Mouse (Mus musculus) gastrocnemius, adult 2 months (tissue): ENCODE results near the gene Scd4. TPM values are rescaled to one million over a fixed set of nuclear protein-coding genes. Genes with fewer than 3 reads are reported as not detected.

Experiments
- DNase-seq: peaks from one replicate; pipeline ENCODE4 v3.0.0; 2022
- H3K27ac ChIP-seq: fragments of 200-600 bp; 2 replicates; pipeline ENCODE4 v1.8.1; 2022; ENCODE audit warnings: mild to moderate bottlenecking
- H3K4me3 ChIP-seq: fragments of 200-600 bp; 2 replicates; pipeline ENCODE4 v1.8.1; 2022; ENCODE audit warnings: mild to moderate bottlenecking, moderate library complexity
- CTCF ChIP-seq: fragments of 200-600 bp; IDR thresholded peaks from 2 replicates; pipeline ENCODE4 v1.8.1; 2022; ENCODE audit warnings: antibody characterized with exemption, mild to moderate bottlenecking, moderate library complexity
- intact Hi-C: fragments of 180-260 bp; cut with DNase I; formaldehyde crosslinking; loops from one replicate; pipeline ENCODE4 v1.15.1; 2025
- total RNA-seq, 2 experiments: library from RNA; stranded (reverse); gene quantifications; 2 replicates each; pipeline ENCODE4 v1.2.3; 2021

The Scd4 gene
- total RNA-seq, 2 experiments from 2014 or later = 0.13 TPM; not detected in 1

DNA sequence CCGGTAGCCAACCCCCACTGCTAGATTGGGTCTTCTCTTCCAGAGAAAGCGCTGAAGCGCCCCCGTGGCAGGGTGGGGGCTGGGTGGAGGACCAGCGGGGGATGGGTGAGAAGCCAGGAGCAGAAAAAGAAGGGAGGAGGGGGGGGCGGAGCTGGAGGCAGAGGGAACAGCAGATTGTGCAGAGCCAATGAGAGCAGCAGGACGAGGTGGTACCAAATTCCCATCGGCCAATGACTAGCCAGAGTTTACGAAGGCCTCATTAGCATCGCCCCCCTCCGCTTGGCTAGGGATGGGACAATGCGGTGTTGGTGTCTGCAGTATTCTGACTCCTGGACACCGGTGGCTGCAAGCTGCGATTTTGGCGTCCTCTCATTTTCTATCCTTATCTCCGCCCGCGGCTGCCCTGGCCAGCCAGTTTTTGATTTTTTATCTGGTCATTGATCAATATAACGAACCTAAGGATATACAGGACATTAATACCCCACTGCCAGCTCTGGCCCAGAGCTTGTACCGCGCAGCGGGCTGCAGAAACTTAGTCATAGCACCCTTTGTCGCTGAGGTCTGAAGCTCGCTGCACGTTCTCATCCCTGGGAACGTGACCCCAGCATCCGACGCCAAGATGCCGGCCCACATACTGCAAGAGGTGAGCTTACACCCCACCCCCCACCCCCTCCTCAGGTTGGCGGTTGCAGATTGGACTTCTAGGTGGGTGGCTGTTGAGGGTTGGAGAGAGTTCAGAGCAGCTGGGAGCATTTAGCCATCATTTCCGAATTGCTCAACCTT lies 38.9 kb upstream of the Scd4 start:
- intact Hi-C loops = loop anchor here (2.0 kb wide), 3 partner anchors 21 to 99 kb away; no protein-coding TSS in a partner anchor
- TF ChIP-seq CTCF = no peak

DNA sequence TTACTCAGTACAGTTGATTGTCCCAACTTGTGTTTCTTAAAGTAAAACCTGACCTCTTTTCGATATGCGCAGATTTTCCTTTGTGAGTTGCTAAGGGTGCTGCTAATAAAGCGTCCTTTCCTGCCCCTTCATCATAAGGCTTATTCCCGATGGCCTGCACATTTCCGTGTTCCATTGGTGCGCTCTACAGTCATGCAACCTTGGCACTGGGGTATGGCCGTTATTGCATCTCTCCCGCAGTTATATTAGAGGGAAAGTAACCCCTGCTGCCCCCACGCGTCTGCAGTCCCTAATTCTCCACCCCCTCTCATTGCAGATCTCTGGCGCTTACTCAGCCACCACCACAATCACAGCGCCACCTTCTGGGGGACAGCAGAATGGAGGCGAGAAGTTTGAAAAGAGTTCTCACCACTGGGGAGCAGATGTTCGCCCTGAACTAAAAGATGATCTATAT lies 38.3 kb upstream of the Scd4 start:
- H3K27ac ChIP-seq = peak overlapping the region; percentile 86
- H3K4me3 ChIP-seq = peak overlapping the region; percentile 79
- TF ChIP-seq CTCF = peak; percentile 89
- DNase-seq = peak; percentile 85
- intact Hi-C loops = loop anchor here (1.0 to 2.0 kb wide), 4 partner anchors 20 to 100 kb away; no protein-coding TSS in a partner anchor

More for the DNA sequence above, 38.9 kb upstream of the Scd4 start:
- peak overlapping the region; percentile 86 for H3K27ac ChIP-seq
- DNase-seq = peak; percentile 87
- peak overlapping the region; percentile 79 for H3K4me3 ChIP-seq

DNA sequence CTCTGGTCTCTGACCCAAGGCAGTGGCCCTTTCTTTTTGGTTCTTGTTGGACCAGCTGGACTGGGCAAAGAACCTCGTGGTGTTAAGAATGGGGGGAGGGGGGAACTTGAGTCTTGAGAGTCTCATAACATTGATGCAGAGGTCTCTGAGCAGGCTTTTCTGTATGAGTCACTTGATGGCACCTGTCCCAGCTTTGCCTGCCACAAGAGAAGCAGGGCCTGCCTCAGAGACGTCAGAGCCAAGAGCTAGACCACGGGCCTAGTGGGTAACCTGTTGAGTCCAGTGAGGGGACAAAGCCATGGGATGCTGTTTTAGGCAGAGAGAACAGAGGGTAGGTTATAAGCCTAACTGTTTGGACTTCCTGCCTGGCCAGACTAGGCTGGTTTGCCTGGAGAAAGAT lies 37.6 kb upstream of the Scd4 start:
- Histone ChIP-seq H3K27ac (peak overlapping the region; percentile 86), H3K4me3 (peak overlapping the region; percentile 79)
- no peak for TF ChIP-seq CTCF
- peak; percentile 57 for DNase-seq
- intact Hi-C loops = loop anchor here (1.0 to 2.0 kb wide), 4 partner anchors 20 to 100 kb away; no protein-coding TSS in a partner anchor

DNA sequence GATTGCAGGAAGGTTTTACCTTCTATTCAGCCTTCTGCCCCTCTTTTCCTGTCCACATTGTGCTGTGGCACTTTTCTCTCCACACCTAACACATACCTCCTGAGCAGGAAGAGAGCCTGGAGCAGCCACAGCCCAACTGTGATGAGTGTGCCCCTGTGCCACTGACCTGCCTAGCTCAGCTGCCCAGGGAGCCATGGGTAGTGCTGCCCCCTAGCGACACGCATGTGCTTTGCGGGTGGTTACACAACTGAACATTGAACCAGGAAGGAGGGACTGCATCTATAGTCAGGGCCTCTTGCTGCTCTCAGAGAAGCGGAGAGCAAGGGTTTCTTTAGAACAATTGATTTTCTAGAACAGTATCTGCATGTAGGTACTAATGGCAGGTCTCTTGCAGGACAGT lies 37.2 kb upstream of the Scd4 start:
- peak overlapping the region; percentile 79 for H3K4me3 ChIP-seq
- intact Hi-C loops = loop anchor here (1.0 to 2.0 kb wide), 4 partner anchors 19 to 101 kb away; no protein-coding TSS in a partner anchor
- peak; percentile 88 for DNase-seq
- H3K27ac ChIP-seq = peak overlapping the region; percentile 86
- TF ChIP-seq CTCF = peak; percentile 99

DNA sequence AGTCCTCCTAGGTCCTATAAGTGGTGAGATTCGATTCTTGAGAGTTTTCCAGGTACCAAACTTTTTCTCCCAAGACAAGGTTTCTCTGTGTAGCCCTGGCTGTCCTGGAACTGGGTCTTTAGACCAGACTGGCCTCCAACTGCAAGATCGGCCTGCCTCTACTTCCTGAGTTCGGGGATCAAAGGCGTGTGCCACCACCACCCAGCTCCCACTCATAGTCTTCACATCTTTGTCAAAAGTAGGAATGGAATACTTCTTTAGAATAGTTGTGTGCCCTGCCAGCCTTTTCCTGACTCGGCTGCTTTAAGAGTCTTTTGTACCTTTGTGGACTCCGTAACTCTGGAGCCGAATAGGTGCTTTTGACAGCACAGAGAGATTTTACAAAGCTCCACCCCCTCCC lies 36.7 kb upstream of the Scd4 start:
- DNase-seq = no peak
- TF ChIP-seq CTCF = no peak
- Histone ChIP-seq H3K4me3 (peak overlapping the region; percentile 79), H3K27ac (peak overlapping the region; percentile 86)
- intact Hi-C loops = no loop called here

- H3K27ac ChIP-seq = peak overlapping the region; percentile 35; the same call in 1 of the 2 replicates
- H3K4me3 ChIP-seq = peak overlapping the region; percentile 79
- no peak for TF ChIP-seq CTCF
- DNase-seq = no peak
- intact Hi-C loops = no loop called here
Measured at GRCm38 (mm10) chr19:44297068-44297760, 35.7 kb upstream of the Scd4 start.

DNA sequence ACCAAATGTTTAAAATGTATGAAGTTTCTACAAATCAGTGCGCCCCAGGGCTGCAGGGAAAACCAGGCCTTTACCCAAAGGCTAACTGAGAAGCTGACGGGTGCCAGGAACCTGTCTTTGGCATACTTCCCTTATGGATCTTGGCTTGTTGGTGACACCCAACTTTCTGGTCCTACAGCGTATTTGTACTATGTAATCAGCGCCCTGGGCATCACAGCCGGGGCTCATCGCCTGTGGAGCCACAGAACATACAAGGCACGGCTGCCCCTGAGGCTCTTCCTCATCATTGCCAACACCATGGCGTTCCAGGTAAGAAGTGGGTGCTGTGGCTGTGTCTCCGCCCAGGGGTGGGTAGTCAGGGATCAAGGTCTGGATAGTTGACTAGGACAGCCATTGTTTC lies 35.0 kb upstream of the Scd4 start:
- DNase-seq = no peak
- Histone ChIP-seq H3K27ac (no peak overlapping the region), H3K4me3 (peak overlapping the region; percentile 79)
- intact Hi-C loops = no loop called here
- no peak for TF ChIP-seq CTCF

DNA sequence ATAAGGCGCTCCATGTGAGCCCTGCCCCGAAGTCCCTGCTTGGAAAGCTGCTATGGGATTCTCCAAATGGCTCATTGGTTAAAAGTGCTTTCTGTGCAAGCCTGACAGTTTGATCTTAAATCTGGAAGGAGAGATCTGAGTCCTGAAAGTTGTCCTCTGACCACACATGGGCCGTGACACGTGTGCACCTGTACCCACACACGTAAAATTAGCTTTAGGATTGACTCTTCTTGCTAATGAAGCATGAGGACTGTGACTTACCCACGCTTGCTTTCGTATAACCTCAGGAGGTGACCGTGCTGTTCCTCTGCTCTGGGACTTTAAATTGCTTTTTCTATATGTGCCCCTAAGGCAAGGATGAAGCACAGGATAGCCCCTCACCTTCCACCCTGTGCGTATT lies 33.8 kb upstream of the Scd4 start:
- 0 out of 2 replicates have a peak overlapping the region, but pooled peaks have one; percentile 9 for H3K4me3 ChIP-seq
- no peak for TF ChIP-seq CTCF
- intact Hi-C loops = no loop called here
- H3K27ac ChIP-seq = no peak overlapping the region
- no peak for DNase-seq

DNA sequence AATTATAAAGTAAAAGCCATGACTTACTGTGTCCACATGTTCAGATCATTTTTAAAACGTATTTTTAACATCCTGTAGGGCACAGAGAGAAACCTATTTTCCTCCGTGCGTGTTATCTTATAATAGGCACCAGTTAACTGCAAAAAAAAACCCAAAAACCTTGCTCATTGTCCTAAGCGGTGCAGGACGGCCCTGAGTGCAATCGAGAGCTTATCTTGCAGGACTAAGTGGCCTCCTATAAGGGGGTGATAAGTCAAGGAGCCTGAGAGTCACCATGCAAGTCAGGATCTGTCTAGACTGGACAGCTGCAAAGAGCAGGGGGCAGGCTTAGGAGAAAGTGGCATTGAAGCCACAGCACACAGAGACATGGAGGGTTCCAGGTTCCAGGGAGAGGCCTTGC lies 33.0 kb upstream of the Scd4 start:
- H3K4me3 ChIP-seq = no peak overlapping the region
- no peak overlapping the region for H3K27ac ChIP-seq
- TF ChIP-seq CTCF = no peak
- intact Hi-C loops = no loop called here
- no peak for DNase-seq

GRCm38 (mm10) chr19:44300520-44300919 lies 32.4 kb upstream of the Scd4 start:
- H3K27ac ChIP-seq = no peak overlapping the region
- H3K4me3 ChIP-seq = no peak overlapping the region
- intact Hi-C loops = no loop called here
- no peak for TF ChIP-seq CTCF
- DNase-seq = no peak

DNA sequence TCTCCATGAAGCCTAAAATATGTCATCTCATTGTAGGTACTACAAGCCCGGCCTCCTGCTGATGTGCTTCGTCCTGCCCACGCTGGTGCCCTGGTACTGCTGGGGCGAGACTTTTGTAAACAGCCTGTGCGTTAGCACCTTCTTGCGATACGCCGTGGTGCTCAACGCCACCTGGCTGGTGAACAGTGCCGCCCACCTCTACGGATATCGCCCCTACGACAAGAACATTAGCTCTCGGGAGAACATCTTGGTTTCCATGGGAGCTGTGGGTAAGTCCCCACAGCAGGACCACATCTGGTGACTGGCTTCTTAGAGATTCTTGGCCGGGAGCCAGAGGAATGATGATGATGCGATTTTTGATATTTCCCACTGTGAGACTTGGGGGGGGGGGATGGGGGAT lies 31.7 kb upstream of the Scd4 start:
- DNase-seq = peak; percentile 31
- intact Hi-C loops = no loop called here
- peak overlapping the region; percentile 40; the same call in 1 of the 2 replicates for H3K27ac ChIP-seq
- no peak overlapping the region for H3K4me3 ChIP-seq
- no peak for TF ChIP-seq CTCF

- no peak for TF ChIP-seq CTCF
- no peak for DNase-seq
- Histone ChIP-seq H3K27ac (peak overlapping the region; percentile 43; the same call in 1 of the 2 replicates), H3K4me3 (no peak overlapping the region)
- intact Hi-C loops = no loop called here
Measured at GRCm38 (mm10) chr19:44301671-44302305, 31.1 kb upstream of the Scd4 start.
